Mouse (Mus musculus) gastrocnemius, adult 8-10 months (tissue): ENCODE measurements around the gene Gabrr2. TPM values are rescaled to one million over a fixed set of nuclear protein-coding genes. Genes with fewer than 3 reads are reported as not detected.

Experiments used
- DNase-seq, 2 experiments: peaks; one replicate each; pipeline ENCODE4 v3.0.0; 2022; ENCODE audit warnings: low spot score in 2 of 2
- total RNA-seq, 4 experiments: library from RNA; stranded (reverse); gene quantifications; 2 replicates each; pipeline ENCODE4 v1.2.4; 2022

Gene Gabrr2
- total RNA-seq, result 1 to 10 TPM; 1.4 to 2.2 (median 1.9) TPM

GRCm38 (mm10) chr4:33062981-33063380, at the start of gene Gabrr2:
TSS of gene Gabrr2 (plus strand) at chr4:33062999.
- DNase-seq, result peak in 1 of 2 experiments; percentile 22

GRCm38 (mm10) chr4:33018361-33018999, 44.3 kb upstream of the Gabrr2 start:
- DNase-seq, result peak; percentile 77 to 83

GRCm38 (mm10) chr4:33024420-33024819, 38.4 kb upstream of the Gabrr2 start:
- DNase-seq, result no peak

- no peak for DNase-seq
Observed at GRCm38 (mm10) chr4:33029104-33029503, 33.7 kb upstream of the Gabrr2 start.

- DNase-seq, result no peak
Observed at GRCm38 (mm10) chr4:33030264-33031194, 32.3 kb upstream of the Gabrr2 start.

- DNase-seq, result peak; percentile 84 to 90
Observed at GRCm38 (mm10) chr4:33031195-33031960, 31.4 kb upstream of the Gabrr2 start, which contains the start of gene Ube2j1. TSS of gene Ube2j1 (plus strand) at chr4:33031416.

- DNase-seq, result no peak
Observed at GRCm38 (mm10) chr4:33032045-33032444, 30.8 kb upstream of the Gabrr2 start.

DNA sequence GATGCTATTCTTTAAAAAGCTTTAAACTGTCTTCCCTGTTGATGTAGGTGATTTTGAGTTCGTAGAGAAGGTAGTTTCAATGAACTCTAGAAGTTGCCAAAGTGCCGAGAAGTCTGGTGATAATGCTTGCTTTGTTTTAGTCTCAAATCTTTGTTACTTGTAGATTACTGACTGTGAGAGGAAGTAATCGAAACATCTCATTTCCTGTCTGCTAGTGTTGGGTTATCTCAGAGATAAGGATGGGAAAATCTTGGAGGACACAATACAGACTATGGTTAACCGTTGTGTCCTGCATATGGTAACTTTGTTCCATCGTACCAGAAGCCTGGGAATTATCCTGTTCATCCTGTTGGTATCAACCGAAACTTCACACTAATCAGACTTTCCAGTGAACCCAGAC, 29.3 kb upstream of the Gabrr2 start:
- DNase-seq, result no peak

- DNase-seq, result no peak
Observed at GRCm38 (mm10) chr4:33039826-33040225, 23.0 kb upstream of the Gabrr2 start.

- no peak for DNase-seq
Observed at GRCm38 (mm10) chr4:33049601-33050000, 13.2 kb upstream of the Gabrr2 start.

GRCm38 (mm10) chr4:33052055-33052454, 10.7 kb upstream of the Gabrr2 start:
- no peak for DNase-seq

GRCm38 (mm10) chr4:33052650-33053049, 10.1 kb upstream of the Gabrr2 start:
- no peak for DNase-seq

- DNase-seq, result no peak
Observed at GRCm38 (mm10) chr4:33054426-33054825, 8.4 kb upstream of the Gabrr2 start.

GRCm38 (mm10) chr4:33056317-33056716, 6.5 kb upstream of the Gabrr2 start:
- peak in 1 of 2 experiments; percentile 34 for DNase-seq

GRCm38 (mm10) chr4:33057890-33058687, 4.7 kb upstream of the Gabrr2 start:
- peak; percentile 80 to 85 for DNase-seq

DNA sequence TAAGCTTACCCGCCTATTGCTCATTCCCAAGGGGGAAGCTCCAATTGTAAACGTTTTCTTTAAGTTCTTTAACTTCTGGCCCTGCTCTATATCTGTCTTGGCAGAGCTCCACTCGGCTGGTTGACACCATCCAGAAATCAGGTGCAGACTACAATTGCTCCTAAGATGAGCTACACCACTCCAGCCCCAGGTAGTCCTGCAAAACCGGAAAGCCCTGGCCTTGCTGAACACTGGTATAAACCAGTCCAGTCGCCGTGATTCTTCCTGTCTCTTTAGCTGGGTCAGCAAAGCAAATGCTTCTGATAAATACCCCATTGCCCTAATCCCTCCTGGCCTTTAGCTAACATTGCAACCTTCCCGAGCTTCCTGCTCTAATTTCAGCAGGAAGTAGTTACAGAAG, 1.6 kb upstream of the Gabrr2 start:
- DNase-seq, result no peak

- no peak for DNase-seq
Observed at GRCm38 (mm10) chr4:33064986-33065385, 2.2 kb downstream of the Gabrr2 start.

DNA sequence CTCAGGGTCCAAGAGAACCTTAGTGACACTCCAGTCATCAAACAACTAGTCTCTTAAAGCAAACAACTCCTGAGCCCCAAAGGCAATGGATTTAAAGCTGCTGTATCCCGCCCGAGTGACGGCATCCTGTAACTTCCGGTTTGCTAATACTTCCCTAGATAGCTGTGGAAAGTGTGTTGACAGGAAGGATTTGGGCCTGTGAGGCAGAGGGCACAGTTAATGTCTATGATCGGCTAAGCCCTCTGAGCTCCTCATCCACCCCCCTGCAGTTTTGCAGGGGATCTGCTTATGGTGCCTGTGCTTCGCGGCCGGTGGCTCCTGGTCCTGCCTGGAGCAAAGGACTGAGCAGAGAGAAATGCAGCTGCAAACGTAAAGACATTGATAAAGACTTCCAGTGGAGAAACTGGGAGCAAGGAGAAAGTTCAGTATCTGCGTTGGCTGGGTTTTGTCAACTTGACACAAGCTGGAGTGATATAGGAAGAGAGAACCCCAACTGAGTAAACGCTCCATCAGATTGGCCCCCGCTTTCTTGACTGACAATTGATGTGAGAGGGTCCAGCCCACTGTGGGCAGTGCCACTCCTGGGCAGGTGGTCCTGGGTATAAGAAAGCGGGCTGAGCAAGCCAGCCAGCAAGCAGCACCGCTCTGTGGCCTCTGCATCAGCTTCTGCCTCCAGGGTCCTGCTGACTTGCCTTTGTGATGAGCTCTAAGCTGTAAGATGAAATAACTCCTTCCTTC, 3.6 kb downstream of the Gabrr2 start:
- DNase-seq, result no peak

DNA sequence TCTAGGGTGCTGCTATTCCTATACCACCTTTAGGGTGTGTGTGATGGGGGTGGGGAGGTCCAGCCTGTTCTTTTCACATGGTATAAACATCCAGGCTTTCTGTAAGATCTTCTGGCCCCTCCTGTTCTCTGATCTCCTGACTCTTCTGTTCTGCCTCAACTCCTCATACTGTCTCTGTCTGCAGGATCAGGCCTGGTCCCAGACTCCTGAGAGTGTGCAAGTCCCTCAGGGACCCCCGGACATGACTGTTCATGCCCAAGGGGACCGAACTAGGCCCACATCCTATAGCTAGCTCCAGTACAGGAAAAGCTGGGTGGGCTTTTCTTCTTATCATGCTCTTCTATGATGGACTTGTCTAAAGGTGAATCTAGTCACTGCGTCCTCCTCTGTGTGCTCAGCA, 4.5 kb downstream of the Gabrr2 start:
- DNase-seq, result no peak

DNA sequence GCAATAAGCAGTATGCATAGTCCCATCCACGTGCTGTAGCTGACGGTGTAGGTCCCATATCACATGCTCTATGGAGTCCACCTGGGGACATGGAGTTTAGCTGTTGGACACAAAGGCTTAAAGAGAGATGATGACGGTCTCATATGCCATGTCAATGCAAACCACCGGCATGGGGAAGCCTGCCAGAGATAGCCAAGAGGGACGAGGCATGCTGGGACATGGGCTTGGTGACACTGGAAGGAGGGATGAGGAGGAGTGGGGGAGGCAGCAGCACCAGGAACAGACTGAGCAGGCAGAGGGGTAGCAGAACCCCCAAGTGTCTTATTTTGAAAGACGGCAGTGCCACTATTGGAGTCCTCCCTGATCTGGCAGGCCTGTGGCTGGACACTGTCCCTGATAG, 5.0 kb downstream of the Gabrr2 start:
- DNase-seq, result no peak
